Mouse (Mus musculus) spleen, postnatal 14 days (tissue): ENCODE measurements around the gene BC025920.

Source experiments
- DNase-seq, 2 experiments: peaks; one replicate each; pipeline ENCODE4 v3.0.0; 2021 to 2022; ENCODE audit warnings: low spot score in 2 of 2

Gene BC025920

GRCm38 (mm10) chr10:81574081-81575056 lies 31.7 kb upstream of the BC025920 start, which contains the start of gene Tle2:
Tle2 (plus strand) TSS chr10:81574561.
- no peak for DNase-seq

GRCm38 (mm10) chr10:81575208-81575631 lies 30.9 kb upstream of the BC025920 start:
- no peak for DNase-seq

- no peak for DNase-seq
Measured at GRCm38 (mm10) chr10:81575695-81576094, 30.4 kb upstream of the BC025920 start.

GRCm38 (mm10) chr10:81579967-81580366 lies 26.1 kb upstream of the BC025920 start:
- DNase-seq, result no peak

- no peak for DNase-seq
Measured at GRCm38 (mm10) chr10:81580441-81581070, 25.5 kb upstream of the BC025920 start.

GRCm38 (mm10) chr10:81583347-81583746 lies 22.7 kb upstream of the BC025920 start:
- DNase-seq, result no peak

GRCm38 (mm10) chr10:81588739-81589138 lies 17.3 kb upstream of the BC025920 start:
- no peak for DNase-seq

- no peak for DNase-seq
Measured at GRCm38 (mm10) chr10:81591846-81592245, 14.2 kb upstream of the BC025920 start.

- no peak for DNase-seq
Measured at GRCm38 (mm10) chr10:81592631-81593030, 13.4 kb upstream of the BC025920 start.

GRCm38 (mm10) chr10:81593223-81593622 lies 12.8 kb upstream of the BC025920 start:
- DNase-seq, result no peak

GRCm38 (mm10) chr10:81593935-81594334 lies 12.1 kb upstream of the BC025920 start:
- no peak for DNase-seq

- DNase-seq, result no peak
Measured at GRCm38 (mm10) chr10:81595599-81595998, 10.5 kb upstream of the BC025920 start.

GRCm38 (mm10) chr10:81596611-81597010 lies 9.5 kb upstream of the BC025920 start:
- DNase-seq, result no peak

GRCm38 (mm10) chr10:81597137-81597950 lies 8.7 kb upstream of the BC025920 start:
- no peak for DNase-seq

GRCm38 (mm10) chr10:81598342-81598741 lies 7.7 kb upstream of the BC025920 start:
- DNase-seq, result no peak

- DNase-seq, result no peak
Measured at GRCm38 (mm10) chr10:81598871-81599270, 7.2 kb upstream of the BC025920 start.

GRCm38 (mm10) chr10:81599630-81600029 lies 6.4 kb upstream of the BC025920 start:
- no peak for DNase-seq

- no peak for DNase-seq
Measured at GRCm38 (mm10) chr10:81600096-81600495, 6.0 kb upstream of the BC025920 start.

GRCm38 (mm10) chr10:81600738-81601203 lies 5.3 kb upstream of the BC025920 start, which contains the start of gene Tle6:
Tle6 (minus strand) TSS chr10:81601073.
- peak; percentile 80 to 88 for DNase-seq

GRCm38 (mm10) chr10:81601396-81601905 lies 4.6 kb upstream of the BC025920 start:
- DNase-seq, result no peak

GRCm38 (mm10) chr10:81602741-81603151 lies 3.3 kb upstream of the BC025920 start:
- DNase-seq, result no peak
